Mouse (Mus musculus): ENCODE measurements around the gene C530008M17Rik. TPM values are rescaled to one million over a fixed set of nuclear protein-coding genes. Genes with fewer than 3 reads are reported as not detected.

Gene C530008M17Rik
- polyA plus RNA-seq, 1 experiment from 2014 or later, result 36.1 TPM

GRCm38 (mm10) chr5:76666026-76666756, 9.9 kb downstream of the C530008M17Rik start:
- Histone ChIP-seq H3K27ac (replicated peaks in 1 of 2; ENCODE audit: control insufficient read depth in 1 of 2, insufficient read depth in 1 of 2, low read depth in 2 of 2, low read length in 2 of 2) (no peak overlapping the region), H3K4me1 (ENCODE audit: control insufficient read depth in 2 of 2, insufficient read depth in 2 of 2, low read length in 2 of 2) (no peaks in the 10 kb centered on the region), H3K9me3 (ENCODE audit: control insufficient read depth, low read length) (no peaks in the 10 kb centered on the region), H3K4me3 (ENCODE audit: control insufficient read depth in 1 of 2, insufficient read depth in 1 of 2, low read depth in 1 of 2, low read length in 2 of 2) (no peak overlapping the region), H3K4me2 (ENCODE audit: low read length) (no peak overlapping the region), H3K27me3 (ENCODE audit: control insufficient read depth, insufficient read depth, low read length) (no peaks in the 10 kb centered on the region), H3K9ac (ENCODE audit: low read length) (no peak overlapping the region), H3K36me3 (ENCODE audit: control insufficient read depth, insufficient read depth, low read length) (no peaks in the 10 kb centered on the region)
- 84% methylated on average over 6 of the region's 6 CpGs for WGBS
- ATAC-seq (ENCODE audit: insufficient number of reproducible peaks, insufficient read depth, low FRiP score, low read depth), result no peak

- 63% methylated on average over 5 of the region's 5 CpGs for WGBS
- Histone ChIP-seq H3K4me3 (ENCODE audit: control insufficient read depth in 1 of 2, insufficient read depth in 1 of 2, low read depth in 1 of 2, low read length in 2 of 2) (no peak overlapping the region), H3K9me3 (ENCODE audit: control insufficient read depth, low read length) (no peaks in the 10 kb centered on the region), H3K4me1 (ENCODE audit: control insufficient read depth in 2 of 2, insufficient read depth in 2 of 2, low read length in 2 of 2) (no peaks in the 10 kb centered on the region), H3K27ac (replicated peaks in 1 of 2; ENCODE audit: control insufficient read depth in 1 of 2, insufficient read depth in 1 of 2, low read depth in 2 of 2, low read length in 2 of 2) (no peak overlapping the region), H3K9ac (ENCODE audit: low read length) (no peak overlapping the region), H3K27me3 (ENCODE audit: control insufficient read depth, insufficient read depth, low read length) (no peaks in the 10 kb centered on the region), H3K36me3 (ENCODE audit: control insufficient read depth, insufficient read depth, low read length) (no peaks in the 10 kb centered on the region), H3K4me2 (ENCODE audit: low read length) (no peak overlapping the region)
- ATAC-seq (ENCODE audit: insufficient number of reproducible peaks, insufficient read depth, low FRiP score, low read depth), result no peak
Measured at GRCm38 (mm10) chr5:76668118-76668517, 11.8 kb downstream of the C530008M17Rik start.

GRCm38 (mm10) chr5:76668547-76668946, 12.2 kb downstream of the C530008M17Rik start:
- H3K9me3 ChIP-seq (ENCODE audit: control insufficient read depth, low read length), result no peaks in the 10 kb centered on the region

GRCm38 (mm10) chr5:76670183-76670582, 13.9 kb downstream of the C530008M17Rik start:
- no peaks in the 10 kb centered on the region for H3K36me3 ChIP-seq (ENCODE audit: control insufficient read depth, insufficient read depth, low read length)
- H3K4me3 ChIP-seq (ENCODE audit: control insufficient read depth in 1 of 2, insufficient read depth in 1 of 2, low read depth in 1 of 2, low read length in 2 of 2), result no peak overlapping the region
- H3K9ac ChIP-seq (ENCODE audit: low read length), result no peak overlapping the region
- H3K9me3 ChIP-seq (ENCODE audit: control insufficient read depth, low read length), result no peaks in the 10 kb centered on the region
- no peak overlapping the region for H3K4me2 ChIP-seq (ENCODE audit: low read length)
- H3K27ac ChIP-seq (replicated peaks in 1 of 2; ENCODE audit: control insufficient read depth in 1 of 2, insufficient read depth in 1 of 2, low read depth in 2 of 2, low read length in 2 of 2), result no peak overlapping the region
- 84% methylated on average over 10 of the region's 10 CpGs for WGBS
- H3K27me3 ChIP-seq (ENCODE audit: control insufficient read depth, insufficient read depth, low read length), result no peaks in the 10 kb centered on the region
- ATAC-seq (ENCODE audit: insufficient number of reproducible peaks, insufficient read depth, low FRiP score, low read depth), result no peak
- H3K4me1 ChIP-seq (ENCODE audit: control insufficient read depth in 2 of 2, insufficient read depth in 2 of 2, low read length in 2 of 2), result no peaks in the 10 kb centered on the region

More at GRCm38 (mm10) chr5:76668547-76668946, 12.2 kb downstream of the C530008M17Rik start:
- Histone ChIP-seq H3K27ac (replicated peaks in 1 of 2; ENCODE audit: control insufficient read depth in 1 of 2, insufficient read depth in 1 of 2, low read depth in 2 of 2, low read length in 2 of 2) (no peak overlapping the region), H3K9ac (ENCODE audit: low read length) (no peak overlapping the region), H3K4me3 (ENCODE audit: control insufficient read depth in 1 of 2, insufficient read depth in 1 of 2, low read depth in 1 of 2, low read length in 2 of 2) (no peak overlapping the region), H3K27me3 (ENCODE audit: control insufficient read depth, insufficient read depth, low read length) (no peaks in the 10 kb centered on the region), H3K4me1 (ENCODE audit: control insufficient read depth in 2 of 2, insufficient read depth in 2 of 2, low read length in 2 of 2) (no peaks in the 10 kb centered on the region), H3K4me2 (ENCODE audit: low read length) (no peak overlapping the region), H3K36me3 (ENCODE audit: control insufficient read depth, insufficient read depth, low read length) (no peaks in the 10 kb centered on the region)
- no peak for ATAC-seq (ENCODE audit: insufficient number of reproducible peaks, insufficient read depth, low FRiP score, low read depth)
- WGBS, result 90% methylated on average over 5 of the region's 5 CpGs

- no peak overlapping the region for H3K4me2 ChIP-seq (ENCODE audit: low read length)
- 86% methylated on average over 5 of the region's 5 CpGs for WGBS
Measured at GRCm38 (mm10) chr5:76674022-76674653, 17.8 kb downstream of the C530008M17Rik start.

GRCm38 (mm10) chr5:76675369-76675768, 19.1 kb downstream of the C530008M17Rik start:
- H3K4me2 ChIP-seq (ENCODE audit: low read length), result no peak overlapping the region
- H3K27me3 ChIP-seq (ENCODE audit: control insufficient read depth, insufficient read depth, low read length), result no peaks in the 10 kb centered on the region
- WGBS, result 61% methylated on average over 4 of the region's 4 CpGs
- no peak for ATAC-seq (ENCODE audit: insufficient number of reproducible peaks, insufficient read depth, low FRiP score, low read depth)
- H3K27ac ChIP-seq (replicated peaks in 1 of 2; ENCODE audit: control insufficient read depth in 1 of 2, insufficient read depth in 1 of 2, low read depth in 2 of 2, low read length in 2 of 2), result no peak overlapping the region
- H3K9me3 ChIP-seq (ENCODE audit: control insufficient read depth, low read length), result no peaks in the 10 kb centered on the region
- no peaks in the 10 kb centered on the region for H3K4me1 ChIP-seq (ENCODE audit: control insufficient read depth in 2 of 2, insufficient read depth in 2 of 2, low read length in 2 of 2)
- no peak overlapping the region for H3K9ac ChIP-seq (ENCODE audit: low read length)
- no peak overlapping the region for H3K4me3 ChIP-seq (ENCODE audit: control insufficient read depth in 1 of 2, insufficient read depth in 1 of 2, low read depth in 1 of 2, low read length in 2 of 2)
- no peaks in the 10 kb centered on the region for H3K36me3 ChIP-seq (ENCODE audit: control insufficient read depth, insufficient read depth, low read length)

More at GRCm38 (mm10) chr5:76674022-76674653, 17.8 kb downstream of the C530008M17Rik start:
- H3K27ac ChIP-seq (replicated peaks in 1 of 2; ENCODE audit: control insufficient read depth in 1 of 2, insufficient read depth in 1 of 2, low read depth in 2 of 2, low read length in 2 of 2), result no peak overlapping the region
- no peak overlapping the region for H3K9ac ChIP-seq (ENCODE audit: low read length)
- no peak for ATAC-seq (ENCODE audit: insufficient number of reproducible peaks, insufficient read depth, low FRiP score, low read depth)
- no peak overlapping the region for H3K4me3 ChIP-seq (ENCODE audit: control insufficient read depth in 1 of 2, insufficient read depth in 1 of 2, low read depth in 1 of 2, low read length in 2 of 2)
- H3K4me1 ChIP-seq (ENCODE audit: control insufficient read depth in 2 of 2, insufficient read depth in 2 of 2, low read length in 2 of 2), result no peaks in the 10 kb centered on the region
- H3K27me3 ChIP-seq (ENCODE audit: control insufficient read depth, insufficient read depth, low read length), result no peaks in the 10 kb centered on the region
- no peaks in the 10 kb centered on the region for H3K9me3 ChIP-seq (ENCODE audit: control insufficient read depth, low read length)
- no peaks in the 10 kb centered on the region for H3K36me3 ChIP-seq (ENCODE audit: control insufficient read depth, insufficient read depth, low read length)

- Histone ChIP-seq H3K9ac (ENCODE audit: low read length) (no peak overlapping the region), H3K9me3 (ENCODE audit: control insufficient read depth, low read length) (no peaks in the 10 kb centered on the region), H3K27me3 (ENCODE audit: control insufficient read depth, insufficient read depth, low read length) (no peaks in the 10 kb centered on the region), H3K36me3 (ENCODE audit: control insufficient read depth, insufficient read depth, low read length) (no peaks in the 10 kb centered on the region), H3K4me1 (ENCODE audit: control insufficient read depth in 2 of 2, insufficient read depth in 2 of 2, low read length in 2 of 2) (no peaks in the 10 kb centered on the region), H3K4me3 (ENCODE audit: control insufficient read depth in 1 of 2, insufficient read depth in 1 of 2, low read depth in 1 of 2, low read length in 2 of 2) (no peak overlapping the region), H3K27ac (replicated peaks in 1 of 2; ENCODE audit: control insufficient read depth in 1 of 2, insufficient read depth in 1 of 2, low read depth in 2 of 2, low read length in 2 of 2) (no peak overlapping the region), H3K4me2 (ENCODE audit: low read length) (no peak overlapping the region)
- no peak for ATAC-seq (ENCODE audit: insufficient number of reproducible peaks, insufficient read depth, low FRiP score, low read depth)
- WGBS, result 84% methylated on average over 2 of the region's 3 CpGs
Measured at GRCm38 (mm10) chr5:76680959-76681358, 24.6 kb downstream of the C530008M17Rik start.

Data from heart, embryonic 14.5 days (tissue).